Mouse (Mus musculus) heart, adult 2 months (tissue): ENCODE results near the gene Esp23.

Source experiments
- CTCF ChIP-seq: fragments of 200-600 bp; IDR thresholded peaks from 2 replicates; pipeline ENCODE4 v1.8.1; 2022; ENCODE audit warnings: antibody characterized with exemption, mild to moderate bottlenecking, moderate library complexity
- EP300 ChIP-seq: fragments of 200-500 bp; IDR thresholded peaks from 2 replicates; pipeline ENCODE4 v1.6.1; 2011; ENCODE audit warnings: low read depth, low read length, control low read depth; ENCODE audit not compliant: insufficient read depth
- POLR2A ChIP-seq: fragments of 200-500 bp; IDR thresholded peaks from 2 replicates; pipeline ENCODE4 v1.6.1; 2011; ENCODE audit warnings: mild to moderate bottlenecking, low read depth, low read length, control low read depth; ENCODE audit not compliant: insufficient read depth

GRCm38 (mm10) chr17:39076937-39077336 lies at the start of gene Esp23:
- no peak for TF ChIP-seq POLR2A
- TF ChIP-seq CTCF = no peak
- TF ChIP-seq EP300 = no peak
